Mouse (Mus musculus) G1E (cell line): ENCODE data around the gene Ap2a2.

Experiments used
- CTCF ChIP-seq: IDR thresholded peaks from 2 replicates; pipeline ENCODE4 v1.5.1; 2012; ENCODE audit warnings: low read depth, low read length, inconsistent platforms, mixed read lengths
- GATA1 ChIP-seq: IDR thresholded peaks from 2 replicates; pipeline ENCODE4 v1.6.1; 2012; ENCODE audit warnings: borderline replicate concordance, low read length, inconsistent platforms, mixed read lengths
- POLR2AphosphoS5 ChIP-seq: IDR thresholded peaks from 2 replicates; pipeline ENCODE4 v1.6.1; 2012; ENCODE audit warnings: low read depth, low read length, inconsistent platforms; ENCODE audit not compliant: insufficient replicate concordance

DNA sequence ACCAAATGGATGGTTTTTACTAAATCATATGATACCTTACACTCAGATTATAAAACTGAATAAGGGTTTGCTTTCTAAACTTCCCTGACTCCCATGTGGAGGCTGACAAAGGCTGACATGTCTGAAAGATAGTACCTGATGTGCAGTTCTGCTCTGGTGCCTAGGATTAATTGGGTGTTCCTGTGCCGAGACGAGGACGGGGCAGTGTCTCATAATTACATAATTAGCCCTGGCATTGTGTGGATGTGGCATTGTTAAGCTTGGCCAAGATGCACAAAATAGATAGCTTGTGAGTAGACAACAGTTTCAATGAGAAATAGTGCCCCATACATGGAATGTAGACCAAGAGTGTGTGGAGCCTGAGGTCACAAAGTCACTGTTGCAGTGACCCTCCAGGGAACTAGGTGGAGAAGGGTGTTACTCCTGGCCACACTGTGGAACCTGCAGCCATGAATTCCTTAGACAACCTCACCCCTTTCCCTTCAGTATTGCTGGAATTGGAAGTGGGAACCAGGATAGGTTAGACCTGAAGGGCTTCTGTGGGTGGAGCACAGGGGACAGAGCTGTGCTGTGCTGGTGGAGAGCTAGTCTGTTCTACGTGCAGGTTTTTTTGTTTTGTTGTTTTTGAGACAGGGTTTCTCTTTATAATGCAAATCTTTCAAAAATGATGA is 8.8 kb downstream of the Ap2a2 start:
- TF ChIP-seq GATA1 (no peak), CTCF (no peak), POLR2AphosphoS5 (no peak)
